Mouse (Mus musculus) kidney, postnatal 0 days (tissue): Measurements from ENCODE around the gene Snx11. TPM values are rescaled to one million over a fixed set of nuclear protein-coding genes. Genes with fewer than 3 reads are reported as not detected.

Source experiments
- ATAC-seq: fragments of 200-750 bp; cut with Nextera tagmentation; replicated peaks from 2 replicates; pipeline ENCODE4 v1.8.0; 2017; ENCODE audit warnings: low read depth, moderate number of reproducible peaks, moderate TSS enrichment, moderate library complexity; ENCODE audit not compliant: low FRiP score
- DNase-seq: peaks from one replicate; pipeline ENCODE4 v3.0.0-alpha.2; 2016; ENCODE audit warnings: low spot score
- H3K27ac ChIP-seq: fragments of 300-500 bp; sonication (generic); 2 replicates; pipeline ENCODE4 v1.5.1; 2014; ENCODE audit warnings: mild to moderate bottlenecking
- H3K27me3 ChIP-seq: fragments of 300-500 bp; sonication (generic); 2 replicates; pipeline ENCODE4 v1.6.1; 2014; ENCODE audit warnings: low read length, mixed read lengths; ENCODE audit not compliant: insufficient read depth
- H3K36me3 ChIP-seq: fragments of 300-500 bp; sonication (generic); 2 replicates; pipeline ENCODE4 v1.6.1; 2014; ENCODE audit warnings: low read length, mixed read lengths; ENCODE audit not compliant: insufficient read depth
- H3K4me1 ChIP-seq: fragments of 300-500 bp; sonication (generic); replicated peaks from 2 replicates; pipeline ENCODE4 v1.6.1; 2014; ENCODE audit warnings: antibody characterized with exemption, low read length, mixed read lengths; ENCODE audit not compliant: insufficient read depth
- H3K4me2 ChIP-seq: fragments of 300-500 bp; sonication (generic); 2 replicates; pipeline ENCODE4 v1.6.1; 2014; ENCODE audit warnings: mild to moderate bottlenecking, low read length, moderate library complexity, mixed read lengths
- H3K4me3 ChIP-seq: fragments of 300-500 bp; sonication (generic); replicated peaks from 2 replicates; pipeline ENCODE4 v1.5.1; 2014; ENCODE audit warnings: low read depth, low read length
- H3K9ac ChIP-seq: fragments of 300-500 bp; sonication (generic); 2 replicates; pipeline ENCODE4 v1.6.1; 2014; ENCODE audit warnings: low read depth, low read length
- H3K9me3 ChIP-seq: fragments of 300-500 bp; sonication (generic); replicated peaks from 2 replicates; pipeline ENCODE4 v1.6.1; 2016; ENCODE audit warnings: low read length, inconsistent platforms, mixed read lengths
- CTCF ChIP-seq: IDR thresholded peaks from 2 replicates; pipeline ENCODE4 v1.5.1; 2016; ENCODE audit warnings: antibody characterized with exemption, low read depth, mild to moderate bottlenecking, moderate library complexity
- WGBS: fragments of 180-500 bp; shearing (Covaris S2); extraction: QIAGEN DNeasy Blood & Tissue Kit; methylation state at CpG from one replicate; pipeline ENCODE4 v1.1.7; 2014; 5-methylcytosine and 5-hydroxymethylcytosine counted together
- polyA plus RNA-seq: library from polyadenylated mRNA; unstranded; fragments of >200 nt; fragmentation: Nextera tagmentation; extraction: Ambion mirVana; gene quantifications from 2 replicates; pipeline ENCODE4 v1.2.1, GENCODE M21; 2015

Gene Snx11
- polyA plus RNA-seq, 1 experiment from 2014 or later = 17.6 TPM

DNA sequence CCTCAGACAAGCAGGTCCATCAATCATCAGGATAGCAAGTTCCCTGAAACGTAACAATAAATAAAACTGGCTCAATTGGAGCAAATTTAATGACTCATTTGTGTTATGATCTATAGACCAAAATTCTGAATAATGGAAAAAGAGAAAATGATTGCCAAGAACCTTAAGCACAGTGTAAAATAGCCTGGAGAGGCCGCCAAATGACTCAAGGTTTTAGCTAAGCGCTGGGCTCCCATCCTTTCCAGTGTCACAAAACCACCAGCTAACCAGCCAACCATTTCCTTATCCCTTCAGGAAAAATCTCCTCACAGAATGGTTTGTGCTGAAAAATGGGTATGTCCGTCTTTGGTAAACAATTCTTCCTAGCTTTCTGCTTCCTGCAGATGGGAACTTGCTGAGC, 33.5 kb downstream of the Snx11 start:
- Histone ChIP-seq H3K9ac (no peak overlapping the region), H3K4me2 (no peak overlapping the region), H3K27me3 (no peaks in the 10 kb centered on the region), H3K36me3 (no peaks in the 10 kb centered on the region), H3K4me3 (no peak overlapping the region), H3K27ac (no peak overlapping the region), H3K4me1 (no peaks in the 10 kb centered on the region; the same call in 1 of the 2 replicates), H3K9me3 (no peaks in the 10 kb centered on the region)
- no peak for DNase-seq
- ATAC-seq = no peak
- no peak for TF ChIP-seq CTCF
- 81% methylated on average over 4 of the region's 4 CpGs for WGBS

DNA sequence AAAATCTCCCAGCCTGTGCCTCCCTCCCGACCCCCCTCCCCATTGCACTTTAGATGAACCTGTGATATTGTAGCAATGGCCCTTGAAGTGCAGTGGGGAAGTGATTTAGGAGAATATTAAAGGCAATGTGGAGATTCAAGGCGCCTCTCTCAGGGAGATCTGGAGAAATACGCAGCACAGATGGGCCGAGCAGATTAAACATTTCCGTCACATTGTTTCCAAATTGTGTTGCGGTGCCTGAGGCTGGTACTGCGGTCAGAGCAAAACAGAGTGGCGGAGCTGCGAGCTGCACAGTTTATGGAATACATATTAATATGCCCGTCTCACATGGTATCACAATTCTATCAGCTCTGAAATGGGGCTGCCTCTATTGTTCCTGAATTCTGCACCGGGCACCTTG, 34.4 kb downstream of the Snx11 start:
- no peak overlapping the region for H3K4me2 ChIP-seq

DNA sequence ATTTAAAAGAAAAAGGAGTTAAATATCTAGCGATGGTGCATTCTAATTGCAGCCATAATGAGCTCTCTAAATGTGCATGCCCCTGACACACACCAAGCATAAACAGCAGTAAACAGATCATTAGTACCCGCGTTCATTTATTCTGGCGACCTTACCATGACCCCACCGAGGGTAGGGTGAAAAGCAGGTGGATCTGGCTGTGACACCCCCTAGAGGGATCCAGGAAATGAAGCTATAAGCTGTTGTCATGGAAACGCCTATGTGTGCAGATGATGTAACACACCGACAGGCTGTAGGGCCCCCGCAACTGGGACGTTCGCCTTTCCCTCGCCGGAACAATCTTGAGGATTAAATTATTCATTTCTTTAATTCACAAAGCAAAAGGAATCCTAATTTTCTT, 35.4 kb downstream of the Snx11 start:
- no peak for TF ChIP-seq CTCF
- peaks cover under 1% of the 10 kb centered on the region; the same call in 1 of the 2 replicates for H3K4me1 ChIP-seq
- peak overlapping the region; percentile 57; the same call in 1 of the 2 replicates for H3K27ac ChIP-seq
- DNase-seq (no peak), ATAC-seq (no peak)
- H3K9me3 ChIP-seq = no peaks in the 10 kb centered on the region
- H3K36me3 ChIP-seq = no peaks in the 10 kb centered on the region
- H3K9ac ChIP-seq = no peak overlapping the region
- no peak overlapping the region for H3K4me2 ChIP-seq
- WGBS = 24% methylated on average over 12 of the region's 12 CpGs
- H3K4me3 ChIP-seq = no peak overlapping the region
- H3K27me3 ChIP-seq = no peaks in the 10 kb centered on the region

More for the DNA sequence above, 34.4 kb downstream of the Snx11 start:
- Histone ChIP-seq H3K27ac (no peak overlapping the region), H3K27me3 (no peaks in the 10 kb centered on the region), H3K36me3 (no peaks in the 10 kb centered on the region), H3K9me3 (no peaks in the 10 kb centered on the region), H3K9ac (no peak overlapping the region), H3K4me3 (no peak overlapping the region), H3K4me1 (no peaks in the 10 kb centered on the region; the same call in 1 of the 2 replicates)
- WGBS = 44% methylated on average over 11 of the region's 11 CpGs
- DNase-seq (no peak), ATAC-seq (no peak)
- TF ChIP-seq CTCF = no peak

DNA sequence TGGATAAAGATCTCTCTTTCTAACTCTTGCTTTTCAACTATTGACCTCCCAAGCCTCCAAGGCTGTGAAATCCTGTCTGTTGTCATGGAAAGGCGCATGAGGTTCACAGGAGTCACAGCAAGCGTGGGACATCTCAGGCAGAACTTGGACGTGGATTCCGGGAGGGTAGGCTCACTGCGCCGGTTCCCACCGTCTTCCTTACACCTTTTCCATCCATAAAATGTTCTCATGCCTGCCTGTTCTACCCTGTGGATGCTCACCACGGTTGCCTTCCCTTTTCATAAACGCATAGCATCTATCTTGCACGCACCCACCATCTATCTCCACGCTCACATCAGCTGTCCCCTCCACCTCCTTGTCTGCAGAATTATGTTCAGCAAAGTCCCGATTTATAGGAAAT, 36.6 kb downstream of the Snx11 start:
- Histone ChIP-seq H3K4me3 (no peak overlapping the region), H3K4me2 (peak overlapping the region; percentile 27; the same call in 1 of the 2 replicates), H3K4me1 (peaks cover 5% of the 10 kb centered on the region; the same call in 1 of the 2 replicates), H3K27ac (peak overlapping the region; percentile 39; the same call in 1 of the 2 replicates), H3K9ac (no peak overlapping the region), H3K36me3 (no peaks in the 10 kb centered on the region), H3K9me3 (no peaks in the 10 kb centered on the region), H3K27me3 (no peaks in the 10 kb centered on the region)
- ATAC-seq (no peak), DNase-seq (no peak)
- no peak for TF ChIP-seq CTCF
- WGBS = 61% methylated on average over 12 of the region's 12 CpGs

DNA sequence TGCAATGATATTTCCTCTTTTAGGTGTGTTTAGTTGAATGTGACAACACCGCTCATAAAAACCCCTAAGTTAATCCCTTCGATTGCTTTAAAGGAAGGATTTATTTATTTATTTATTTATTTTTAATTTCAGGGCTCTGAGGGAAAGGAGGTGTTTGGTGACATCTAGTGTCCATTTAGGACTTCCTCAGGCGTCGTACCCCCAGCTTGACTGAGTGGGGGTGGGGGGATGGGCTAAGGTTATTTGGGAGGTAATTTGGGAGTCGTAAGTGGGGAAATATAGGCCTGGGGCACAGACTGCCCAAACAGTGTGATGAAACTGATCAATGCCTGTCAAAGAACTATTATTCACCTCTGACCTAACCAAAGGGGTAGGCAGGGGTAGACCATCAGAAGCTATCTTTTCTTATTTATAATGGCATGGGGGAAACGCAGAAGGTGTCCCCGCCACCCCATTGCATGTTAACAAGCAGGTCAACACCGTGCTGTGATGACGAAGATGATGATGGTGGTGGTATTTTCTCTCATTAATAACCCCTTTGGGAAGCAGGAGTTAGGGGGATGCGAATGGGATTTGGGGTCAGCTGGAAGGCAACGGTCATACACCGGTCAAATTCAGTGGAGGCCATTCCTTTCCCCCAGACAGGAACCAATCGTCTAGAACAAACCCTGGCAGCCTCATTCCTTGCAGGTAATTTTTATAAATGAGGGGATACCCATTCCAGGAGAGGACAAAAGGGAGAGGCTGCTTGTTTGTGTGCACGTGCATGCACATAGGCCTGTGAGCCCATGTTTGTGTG, 39.5 kb downstream of the Snx11 start:
- H3K4me2 ChIP-seq = no peak overlapping the region
- no peaks in the 10 kb centered on the region for H3K36me3 ChIP-seq
- no peaks in the 10 kb centered on the region for H3K27me3 ChIP-seq
- H3K27ac ChIP-seq = peak overlapping the region; percentile 57; the same call in 1 of the 2 replicates
- H3K4me3 ChIP-seq = no peak overlapping the region
- peak; percentile 77 for DNase-seq
- H3K9me3 ChIP-seq = no peaks in the 10 kb centered on the region
- H3K4me1 ChIP-seq = peaks cover 5% of the 10 kb centered on the region
- peak; percentile 59; the same call in 1 of the 2 replicates for TF ChIP-seq CTCF
- 57% methylated on average over 14 of the region's 14 CpGs for WGBS
- no peak for ATAC-seq
- H3K9ac ChIP-seq = no peak overlapping the region

DNA sequence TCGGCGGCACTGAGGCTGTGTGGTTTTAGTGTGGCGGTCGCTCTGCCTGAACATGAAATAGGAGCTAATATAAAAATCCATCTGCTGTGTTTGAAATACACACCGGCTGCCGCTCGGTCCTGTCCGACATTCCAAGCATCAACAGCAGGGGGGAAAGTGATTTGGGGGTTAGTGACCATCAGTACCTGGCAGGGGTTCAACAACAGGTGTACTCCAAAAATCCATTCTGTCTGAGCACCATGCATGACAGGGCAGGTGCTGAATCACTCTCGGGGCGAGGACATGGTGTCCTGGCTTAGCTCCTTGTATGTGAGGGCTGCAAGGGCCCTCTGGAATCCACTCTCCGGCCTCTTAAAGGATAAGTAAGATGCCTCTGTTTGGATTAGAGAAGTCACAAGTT, 41.0 kb downstream of the Snx11 start:
- Histone ChIP-seq H3K9me3 (no peaks in the 10 kb centered on the region), H3K27ac (no peak overlapping the region), H3K4me1 (peaks cover 5% of the 10 kb centered on the region; the same call in 1 of the 2 replicates), H3K27me3 (no peaks in the 10 kb centered on the region), H3K36me3 (no peaks in the 10 kb centered on the region), H3K9ac (no peak overlapping the region), H3K4me3 (no peak overlapping the region; the same call in 1 of the 2 replicates), H3K4me2 (peak overlapping the region; percentile 46)
- no peak for TF ChIP-seq CTCF
- DNase-seq (no peak), ATAC-seq (0 out of 2 replicates have a peak, but pooled peaks have one; percentile 39)
- 19% methylated on average over 11 of the region's 11 CpGs for WGBS
